Mouse (Mus musculus): ENCODE data around the gene Nav1.

DNA sequence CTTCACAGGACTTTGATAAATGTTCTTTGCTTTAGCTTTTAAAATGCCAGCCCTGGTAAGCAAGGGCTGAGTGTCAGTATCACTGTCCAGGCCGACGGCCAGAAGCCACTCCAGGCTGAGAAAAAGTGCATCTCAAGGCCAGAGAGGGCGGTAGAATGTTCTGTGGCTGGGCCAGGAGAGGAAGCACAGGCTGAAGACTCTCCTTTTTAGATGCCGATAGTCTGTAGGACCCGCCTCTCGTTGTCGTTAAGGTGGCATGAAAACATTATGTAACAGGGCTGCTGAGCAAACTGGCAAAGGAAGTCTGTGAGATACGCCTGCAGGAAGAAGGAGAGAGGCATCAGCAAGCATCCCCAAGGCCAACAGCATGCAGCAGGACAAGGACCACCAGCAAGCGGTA, 221.9 kb downstream of the Nav1 start:
- TF ChIP-seq CTCF (IDR thresholded peaks at IDR 0.05; ENCODE audit: insufficient read depth, low read depth, low read length) (no peak), POLR2A (IDR thresholded peaks at IDR 0.05; ENCODE audit: insufficient read depth, low read depth, low read length) (no peak)
